Mouse (Mus musculus) 416B (cell line): Measurements from ENCODE around the gene Actr3b.
"Not testable (repeated sequence)": the region's sequence is repeated elsewhere in the genome, so short reads cannot be mapped to it uniquely, and the experiment has no call there.

Experiments used
- DNase-seq: peaks from one replicate; pipeline ENCODE4 v3.0.0; 2011; ENCODE audit warnings: low read depth

Actr3b gene

DNA sequence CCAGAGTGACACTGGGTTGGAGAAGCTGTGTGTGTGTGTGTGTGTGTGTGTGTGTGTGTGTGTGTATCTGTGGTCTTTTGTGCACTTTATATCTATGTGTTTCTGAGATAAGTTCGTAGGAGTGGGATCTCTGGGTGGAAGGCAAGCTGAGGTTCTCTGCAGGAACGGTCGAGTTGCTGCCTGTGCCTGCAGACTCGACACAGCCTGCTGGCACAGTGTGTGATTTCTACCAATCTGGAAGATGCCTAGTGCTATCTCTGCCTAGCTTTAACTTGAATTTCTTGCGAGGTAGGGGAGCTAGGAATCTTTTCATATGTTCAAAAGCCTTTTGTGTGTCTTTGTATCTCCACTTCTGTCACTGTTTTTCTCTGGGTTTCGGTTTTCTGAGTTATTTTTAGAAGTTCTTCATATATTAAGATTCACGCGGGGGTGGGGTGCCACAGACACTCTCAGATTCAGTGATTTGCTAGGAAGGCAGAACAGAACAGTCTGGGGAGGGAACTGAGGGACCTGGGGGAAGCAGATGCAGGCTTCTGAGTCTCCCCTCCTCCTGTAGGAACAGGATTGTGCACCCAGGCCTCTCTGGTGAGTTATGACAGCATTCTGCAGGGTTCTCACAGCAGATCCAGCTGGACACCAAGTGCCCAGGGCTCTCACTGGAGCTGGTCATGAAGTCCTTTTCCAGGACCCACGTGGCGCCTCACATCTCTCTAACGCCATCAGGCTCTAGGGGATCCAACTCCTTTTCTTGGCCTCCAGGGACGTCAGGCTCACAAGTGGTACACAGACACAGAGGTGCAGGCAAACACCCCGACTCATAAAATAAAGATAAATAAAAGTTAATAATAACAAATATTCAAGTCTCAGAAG lies 14.4 kb downstream of the Actr3b start:
- DNase-seq, result no peak

DNA sequence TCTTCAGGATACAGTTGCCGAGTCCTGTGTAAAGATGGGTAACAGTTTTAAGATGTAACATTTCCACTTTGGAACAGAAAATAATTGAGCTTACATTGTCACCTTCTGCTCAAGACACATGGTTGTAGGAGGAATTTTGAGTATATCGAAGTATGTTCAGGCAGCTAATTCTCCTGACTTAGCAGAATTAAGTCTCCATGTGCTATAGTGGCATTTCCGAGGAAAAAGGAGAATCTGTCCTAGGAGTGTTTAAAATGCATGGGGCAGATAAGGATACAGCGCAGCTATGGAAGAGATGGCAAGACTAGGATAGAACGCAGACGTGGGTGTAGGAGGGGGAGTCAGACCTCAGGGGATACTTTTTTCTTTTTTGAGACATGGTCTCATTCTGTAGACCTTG lies 31.8 kb downstream of the Actr3b start:
- DNase-seq, result no peak

DNA sequence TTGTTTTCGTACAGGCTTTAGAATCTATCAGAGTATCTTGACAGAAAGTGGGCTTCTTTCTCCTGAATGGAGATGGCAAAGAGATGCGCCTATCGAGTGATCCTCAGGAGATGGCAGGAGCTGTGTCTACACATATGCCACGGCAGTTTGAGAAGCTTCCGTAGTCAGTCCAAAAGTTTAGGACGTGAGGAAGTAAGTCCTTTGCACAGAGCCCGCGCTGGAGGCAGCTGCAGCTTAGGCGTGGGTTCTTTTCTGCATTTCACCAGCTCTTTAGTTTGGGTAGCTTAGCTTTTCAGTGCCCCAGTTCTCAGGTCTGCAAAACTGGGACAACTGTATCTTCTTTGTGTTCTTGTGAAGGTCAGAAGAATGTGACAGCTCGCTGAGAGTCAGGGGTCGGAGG lies 38.0 kb downstream of the Actr3b start:
- DNase-seq, result no peak

DNA sequence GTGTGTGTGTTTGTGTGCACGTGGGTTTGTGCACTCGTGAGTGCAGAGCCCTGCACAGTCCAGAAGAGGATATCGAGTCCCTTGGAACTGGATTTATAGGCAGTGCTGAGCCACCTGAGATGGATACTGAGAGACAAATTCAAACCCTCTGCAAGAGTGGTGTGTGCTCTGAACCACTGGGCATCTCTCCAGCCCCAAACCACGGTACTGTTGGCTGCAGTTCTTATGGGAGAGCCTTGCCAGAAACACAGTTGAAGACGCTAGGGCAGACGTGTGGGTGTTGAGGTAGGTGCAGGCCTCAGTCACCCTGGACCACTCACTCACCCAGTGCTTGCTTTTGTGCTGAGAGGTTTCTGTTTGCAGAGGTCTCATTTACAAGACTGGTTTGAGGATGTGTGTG lies 41.1 kb downstream of the Actr3b start:
- DNase-seq, result no peak

DNA sequence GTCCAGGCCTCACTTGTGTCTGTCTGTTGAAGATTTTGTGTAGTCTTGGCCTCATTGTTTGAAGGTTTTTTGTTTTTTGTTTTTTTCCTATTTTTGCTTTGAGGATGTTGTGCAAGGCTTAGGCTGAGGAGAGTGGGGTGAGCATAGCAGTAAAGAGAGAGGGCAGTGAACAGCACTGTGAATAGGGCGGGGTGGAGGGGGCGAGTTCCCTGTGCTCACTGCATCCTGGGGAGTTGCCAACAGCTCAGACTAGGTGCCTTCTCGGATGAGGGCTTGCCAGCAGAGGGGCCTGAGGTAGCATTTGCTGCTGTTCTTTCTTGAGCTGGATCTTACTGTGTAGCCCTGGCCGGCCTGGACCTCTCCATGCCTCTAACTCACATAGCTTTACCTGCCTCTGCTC lies 41.9 kb downstream of the Actr3b start:
- no peak for DNase-seq

DNA sequence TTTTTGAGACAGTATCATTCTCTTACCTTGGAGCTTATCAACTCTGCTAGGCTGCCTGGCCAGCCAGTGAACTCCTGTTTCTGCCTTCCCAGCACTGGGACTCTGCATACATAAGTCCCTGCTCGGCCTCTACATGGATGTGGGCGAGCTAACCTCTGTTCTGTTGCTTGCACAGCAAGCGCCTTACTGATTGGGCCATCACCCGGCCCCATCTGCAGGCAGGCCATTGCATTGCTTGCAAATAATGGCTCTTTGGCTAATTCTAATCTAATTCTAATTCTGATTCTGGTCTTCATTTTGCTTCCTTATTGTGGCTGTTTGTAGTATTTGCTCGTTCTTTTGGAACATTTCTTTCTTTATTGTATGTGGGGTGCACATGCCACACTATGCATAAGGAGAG lies 44.8 kb downstream of the Actr3b start:
- no peak for DNase-seq

DNA sequence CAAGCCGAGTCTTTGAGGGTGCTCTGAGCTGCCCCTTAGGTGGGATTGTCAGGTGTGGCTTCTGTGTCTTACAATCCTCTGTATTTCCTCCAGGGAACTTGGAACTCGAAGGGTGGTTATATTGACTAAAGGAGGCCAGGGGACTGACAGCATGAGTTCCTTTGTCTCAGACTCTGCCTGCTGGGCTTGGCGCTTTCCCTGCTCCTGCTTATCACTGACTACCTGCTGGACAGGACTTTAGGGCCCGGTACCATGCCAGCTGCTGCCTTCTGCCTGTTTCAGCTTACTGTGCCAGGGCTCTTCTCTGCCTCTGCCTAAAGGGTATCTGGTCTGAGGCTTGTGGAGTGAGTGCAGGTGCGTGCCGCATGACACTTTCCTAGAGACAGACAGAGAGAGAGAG lies 53.1 kb downstream of the Actr3b start:
- DNase-seq, result no peak

DNA sequence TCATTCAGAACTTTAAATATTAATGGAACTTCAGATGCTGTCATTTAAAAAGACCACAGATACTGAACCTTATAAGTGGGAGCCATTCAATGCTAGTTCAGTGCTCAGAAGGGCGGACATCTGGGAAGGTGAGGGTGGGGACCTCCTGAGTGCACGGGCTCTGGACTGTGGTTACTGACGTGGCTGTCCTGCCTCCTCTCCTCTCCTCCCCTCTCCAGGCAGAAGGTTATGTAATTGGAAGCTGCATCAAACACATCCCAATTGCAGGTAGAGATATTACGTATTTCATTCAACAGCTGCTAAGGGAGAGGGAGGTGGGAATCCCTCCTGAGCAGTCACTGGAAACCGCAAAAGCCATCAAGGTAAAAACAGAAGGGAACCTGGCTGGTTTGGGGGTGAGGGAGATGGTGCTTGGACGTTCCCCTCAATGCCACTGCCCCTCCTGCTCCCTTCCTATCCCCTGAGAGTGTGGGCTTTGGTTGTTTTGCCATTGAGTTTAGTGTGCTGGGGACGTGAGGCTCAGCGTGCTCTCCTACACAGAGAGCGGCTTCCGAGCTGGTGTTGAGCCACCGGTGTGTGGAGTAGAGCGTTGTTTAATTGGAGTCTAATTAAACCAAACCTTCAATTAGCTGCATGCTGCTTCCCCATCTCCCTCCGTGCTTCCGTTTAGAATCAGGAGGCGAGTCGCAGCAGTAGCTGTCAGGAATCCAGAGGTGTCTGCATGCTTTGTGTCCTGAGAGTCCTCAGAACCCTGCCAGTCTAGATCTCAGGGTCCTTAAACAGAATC lies 69.7 kb downstream of the Actr3b start:
- DNase-seq, result no peak

DNA sequence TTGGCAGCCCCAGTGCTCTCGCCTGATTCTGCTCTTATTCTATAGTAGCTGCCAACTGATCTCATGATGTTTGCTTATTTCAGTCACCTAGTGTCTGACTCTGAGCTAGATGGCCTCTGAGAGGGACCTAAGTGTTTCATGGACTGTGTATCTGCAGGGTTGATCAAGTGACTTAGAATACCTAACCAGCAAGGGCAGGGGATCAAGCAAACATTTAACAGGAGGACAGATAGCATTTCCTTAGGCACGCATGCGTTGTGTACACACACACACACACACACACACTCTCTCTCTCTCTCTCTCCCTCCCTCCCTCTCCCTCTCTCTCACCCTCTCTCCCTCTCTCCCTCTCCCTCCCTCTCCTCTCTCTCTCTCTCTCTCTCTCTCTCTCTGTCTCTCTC lies 71.0 kb downstream of the Actr3b start:
- no peak for DNase-seq

DNA sequence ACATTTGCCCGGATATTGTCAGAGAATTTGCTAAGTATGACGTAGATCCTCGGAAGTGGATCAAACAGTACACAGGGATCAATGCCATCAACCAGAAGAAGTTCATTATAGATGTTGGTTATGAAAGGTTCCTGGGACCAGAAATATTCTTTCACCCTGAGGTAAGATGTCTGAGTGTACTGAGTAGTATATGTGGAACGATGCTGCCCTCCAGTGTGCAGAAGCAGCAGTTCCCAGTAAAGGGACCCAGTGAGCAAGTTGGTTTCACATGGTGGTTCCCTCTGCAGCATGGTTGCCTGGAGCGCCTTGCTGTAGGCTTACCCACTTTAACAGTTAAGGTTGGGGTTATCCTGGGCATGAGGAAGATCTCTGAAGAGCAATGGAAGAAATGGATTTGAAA lies 71.8 kb downstream of the Actr3b start:
- DNase-seq, result peak; percentile 63

DNA sequence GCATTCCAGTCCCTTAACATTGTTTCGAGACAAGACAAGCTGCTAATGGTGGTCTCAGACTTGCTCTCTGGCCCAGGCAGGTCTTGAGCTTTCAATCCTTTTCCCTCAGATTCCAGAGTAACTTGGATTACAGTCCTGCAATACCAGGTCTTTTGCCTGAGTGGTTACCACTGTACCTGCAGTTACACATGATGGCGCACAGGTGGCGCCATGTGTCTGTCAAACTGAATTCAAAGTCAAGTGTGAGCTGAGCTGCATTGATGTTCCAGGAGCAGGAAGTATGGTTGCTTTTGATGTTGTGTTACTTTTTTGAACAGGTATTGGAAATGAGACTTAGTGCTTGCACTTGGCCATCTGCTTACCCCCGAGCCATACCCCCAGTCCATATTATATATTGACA lies 79.6 kb downstream of the Actr3b start:
- peak; percentile 46 for DNase-seq

DNA sequence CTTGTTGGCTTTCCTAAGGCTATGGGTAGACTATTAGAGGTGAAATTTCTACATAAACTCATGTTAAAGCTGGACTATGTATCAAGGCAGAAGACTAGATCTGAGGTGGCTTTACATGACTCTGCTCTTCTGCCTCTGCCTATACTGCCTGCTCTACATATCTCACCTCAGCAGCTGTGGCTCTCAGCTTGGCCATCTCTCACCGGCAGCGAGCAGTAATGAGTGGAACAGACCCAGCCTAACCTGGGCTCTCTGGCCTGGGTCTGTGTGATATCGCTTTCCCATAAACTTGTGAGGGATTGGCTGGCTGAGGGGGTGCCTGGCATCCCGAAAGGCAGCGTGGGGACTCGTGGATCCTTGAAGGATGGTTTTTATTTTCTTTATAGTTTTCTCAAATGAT lies 86.8 kb downstream of the Actr3b start:
- DNase-seq, result no peak

DNA sequence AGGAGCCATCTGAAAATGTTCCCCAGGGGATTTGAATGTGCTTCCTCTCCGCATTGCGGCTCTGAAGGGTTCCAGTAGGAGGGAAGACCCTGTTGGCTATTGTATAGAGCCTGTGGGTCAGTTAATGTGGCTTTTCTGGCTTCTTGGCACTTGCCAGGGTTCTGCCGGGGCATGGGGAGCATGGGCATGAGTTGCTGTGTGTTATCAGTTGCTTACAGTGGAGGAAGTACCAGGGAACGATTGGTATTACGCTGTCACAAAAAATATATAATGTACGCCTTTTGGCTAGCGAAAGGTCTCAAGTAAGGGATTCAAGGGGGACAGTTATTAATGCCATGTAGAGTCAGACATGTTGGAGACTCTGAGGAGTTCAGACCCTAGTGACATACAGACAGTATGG lies 87.4 kb downstream of the Actr3b start:
- DNase-seq, result no peak

DNA sequence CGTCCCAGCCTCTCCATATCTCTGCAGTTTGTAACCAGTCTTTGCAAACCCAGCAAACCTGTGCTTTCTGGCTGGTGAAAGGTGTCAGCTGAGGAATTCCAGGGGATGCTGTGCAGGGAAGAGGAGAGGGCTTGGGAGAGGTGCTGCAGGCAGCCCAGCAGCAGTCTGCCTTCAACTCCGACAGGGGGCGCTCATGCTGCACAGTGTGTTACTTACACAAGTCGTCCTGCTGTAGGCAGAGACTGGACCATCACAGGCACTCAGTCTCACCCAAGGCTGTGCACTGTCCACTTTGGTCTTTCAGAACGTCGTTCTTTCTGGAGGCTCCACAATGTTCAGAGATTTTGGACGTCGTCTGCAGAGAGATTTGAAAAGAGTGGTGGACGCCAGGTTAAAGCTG lies 88.3 kb downstream of the Actr3b start:
- DNase-seq, result peak; percentile 35

DNA sequence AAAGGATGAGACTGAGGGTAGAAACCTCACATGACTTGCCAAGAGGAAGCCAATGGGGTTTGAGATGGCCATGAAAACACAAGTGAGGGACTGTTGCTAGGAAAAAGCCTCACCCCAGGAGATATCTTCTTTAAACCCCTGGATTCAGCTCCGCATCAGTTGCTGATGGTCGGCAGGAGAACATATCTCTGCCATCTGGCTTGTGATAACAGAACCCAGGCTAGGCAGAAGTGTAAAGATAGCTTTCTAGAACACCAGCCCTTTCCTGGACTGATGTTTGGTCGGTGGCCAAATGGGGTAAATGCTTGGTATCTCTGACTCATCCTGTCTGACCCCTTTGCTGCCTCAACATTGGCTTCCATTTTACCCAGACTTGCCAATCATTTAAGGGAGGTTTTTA lies 106.4 kb downstream of the Actr3b start:
- peak; percentile 5 for DNase-seq

DNA sequence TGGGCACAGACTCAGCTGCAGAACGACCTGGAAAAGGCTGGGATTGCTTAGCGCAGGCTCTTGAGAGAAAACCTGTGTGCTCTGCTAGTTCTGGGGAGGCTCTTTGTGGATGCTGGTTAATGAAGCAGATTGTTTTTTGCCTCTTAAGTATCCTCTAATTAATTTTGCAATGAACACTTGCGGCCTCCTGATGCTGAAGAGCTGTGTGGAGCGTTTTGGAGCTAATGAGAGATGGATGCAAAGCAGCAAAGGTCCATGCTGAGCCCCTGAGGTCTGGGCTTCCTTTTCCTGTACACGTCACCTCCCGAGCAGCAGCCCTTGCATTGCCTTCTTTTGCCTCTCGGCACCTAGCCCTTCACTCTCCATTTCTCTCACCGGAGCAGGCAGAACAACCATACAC lies 110.1 kb downstream of the Actr3b start:
- DNase-seq, result no peak

DNA sequence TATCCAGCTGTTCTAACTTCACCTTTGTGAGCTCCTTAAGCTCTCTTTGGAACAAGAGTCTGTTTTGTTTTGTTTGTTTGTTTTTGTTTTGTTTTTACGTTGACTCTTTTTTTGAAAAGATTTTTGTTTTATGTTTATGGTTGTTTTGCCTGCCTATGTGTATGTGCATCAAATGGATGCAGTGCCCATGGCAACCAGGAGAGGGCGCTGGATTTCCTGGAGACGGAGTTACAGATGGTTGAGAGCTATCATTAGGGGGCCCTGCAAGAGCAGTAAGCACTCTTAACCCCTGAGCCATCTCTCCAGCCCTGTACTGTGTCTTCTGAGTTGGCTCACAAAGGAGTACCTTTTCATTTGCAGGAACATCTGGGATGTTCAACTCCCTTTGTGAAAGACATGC lies 110.8 kb downstream of the Actr3b start:
- no peak for DNase-seq

DNA sequence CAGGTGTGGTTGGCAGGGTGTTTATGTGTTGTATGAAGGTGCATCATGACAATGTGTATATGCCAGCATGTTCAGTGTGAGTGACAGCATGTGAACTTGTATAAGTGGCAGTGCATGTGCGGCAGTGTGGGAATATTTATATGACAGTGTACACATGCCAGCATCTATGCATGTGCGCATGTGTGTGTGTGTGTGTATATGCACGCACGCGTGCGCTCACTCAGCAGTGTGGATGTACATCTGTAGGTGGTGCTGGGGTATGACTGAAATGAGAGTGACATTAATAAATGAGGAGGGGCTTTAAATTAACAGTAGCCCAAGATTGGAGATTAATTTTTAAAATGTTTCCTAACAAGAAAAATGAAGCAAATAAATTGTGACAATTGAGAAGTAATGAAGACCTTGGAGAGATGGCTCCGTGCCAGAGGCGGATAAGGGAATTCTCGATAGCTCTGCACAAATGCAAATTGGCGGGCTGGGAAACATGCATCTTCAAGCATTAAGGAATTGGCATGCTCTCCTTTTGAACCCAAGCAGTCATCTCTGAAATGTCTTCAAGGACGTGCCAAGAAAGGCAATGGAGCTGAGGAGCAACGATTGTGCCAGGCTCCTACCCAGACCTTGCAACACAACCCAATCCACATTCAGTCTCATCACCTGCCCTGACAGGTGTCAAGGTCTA lies 111.7 kb downstream of the Actr3b start:
- no peak for DNase-seq

DNA sequence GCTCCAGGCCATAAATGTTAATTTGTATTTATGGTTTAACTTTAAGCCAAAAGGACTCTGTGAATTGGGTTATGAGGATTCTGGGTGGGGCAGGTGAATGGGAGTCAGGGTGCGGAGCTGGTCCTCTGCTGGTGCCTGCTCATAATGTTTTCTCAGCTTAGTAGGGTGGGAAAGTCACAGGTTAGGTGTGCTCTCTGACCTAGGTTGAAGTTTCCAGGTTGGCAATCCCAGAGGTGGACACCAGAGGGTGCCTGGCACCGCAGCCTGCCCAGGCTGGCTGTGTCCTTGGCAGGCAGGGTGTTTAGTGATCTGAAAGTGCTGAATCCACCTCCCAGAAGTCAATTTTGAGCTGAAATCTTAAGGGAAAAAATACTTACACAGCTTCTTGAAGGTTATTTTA lies 113.2 kb downstream of the Actr3b start:
- DNase-seq, result no peak

DNA sequence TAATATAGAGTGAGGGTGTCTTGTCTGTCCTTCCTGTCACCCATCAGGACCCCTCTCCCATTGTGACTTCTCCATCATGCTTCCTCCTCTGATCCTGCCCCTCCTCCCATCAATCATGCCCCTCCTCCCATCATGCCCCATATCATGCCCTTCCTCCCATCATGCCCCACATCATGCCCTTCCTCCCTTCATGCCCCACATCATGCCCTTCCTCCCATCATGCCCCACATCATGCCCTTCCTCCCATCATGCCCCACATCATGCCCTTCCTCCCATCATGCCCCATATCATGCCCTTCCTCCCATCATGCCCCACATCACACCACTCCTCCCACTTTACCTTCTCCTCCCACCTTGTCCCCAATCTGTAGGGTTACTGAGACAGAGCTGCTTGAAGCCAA lies 116.1 kb downstream of the Actr3b start:
- DNase-seq, result not testable (repeated sequence)

DNA sequence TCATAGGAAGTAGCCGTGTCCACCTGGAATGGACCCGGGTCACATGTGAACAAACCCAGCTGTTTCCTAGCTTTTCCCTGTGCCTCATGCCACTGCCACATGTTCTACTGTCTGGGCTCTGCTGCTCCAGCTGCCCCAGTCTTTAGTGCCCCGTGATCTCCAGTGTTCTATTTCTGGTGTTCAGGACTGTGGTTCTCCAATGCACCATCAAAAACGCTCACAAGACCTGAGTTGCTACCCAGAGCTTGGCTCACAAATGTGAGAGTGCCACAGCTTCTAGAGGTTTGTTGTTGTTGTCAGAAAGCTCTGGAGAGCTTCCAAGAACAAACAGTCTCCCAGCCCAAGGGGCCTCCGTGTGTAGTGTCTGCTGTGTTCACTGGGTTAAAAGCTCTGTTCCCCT lies 117.5 kb downstream of the Actr3b start:
- no peak for DNase-seq

DNA sequence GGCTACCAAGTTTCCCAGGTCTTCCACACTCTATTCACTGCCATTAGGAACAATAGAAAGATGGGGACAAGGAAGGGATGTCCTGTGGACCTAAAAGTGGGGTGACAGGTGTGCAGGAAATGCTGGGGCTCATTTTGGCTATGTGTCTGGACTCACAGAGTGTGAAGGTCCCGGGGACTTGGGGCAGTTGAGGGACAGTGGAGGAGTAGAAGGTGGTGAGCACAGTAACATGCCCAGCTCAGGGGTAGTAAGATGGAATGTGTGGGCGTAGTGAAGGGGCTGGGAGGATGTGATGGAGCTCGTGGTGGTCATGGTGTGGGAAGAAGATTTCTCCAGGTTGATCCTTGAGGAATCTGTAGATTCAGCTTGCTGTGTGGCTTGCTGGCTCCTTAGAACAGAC lies 118.2 kb downstream of the Actr3b start:
- no peak for DNase-seq

DNA sequence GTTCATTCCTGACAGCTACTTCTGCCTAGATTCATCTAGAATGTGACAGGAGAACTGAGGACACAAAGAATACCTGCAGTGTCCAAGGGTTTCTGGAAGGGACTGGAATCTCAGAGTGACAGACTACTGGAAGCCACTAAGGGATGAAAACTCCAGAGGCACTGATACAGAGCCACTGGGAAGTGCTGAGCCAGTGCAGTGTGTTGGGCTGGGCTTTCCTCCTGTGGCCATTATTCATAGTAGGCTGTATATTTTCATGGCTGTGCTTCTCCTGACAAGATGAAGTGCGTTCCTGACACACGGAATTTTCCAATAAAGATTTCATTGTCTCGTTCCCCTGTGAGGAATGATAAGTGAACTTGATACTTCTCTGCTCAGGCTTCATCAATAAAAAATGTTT lies 126.9 kb downstream of the Actr3b start:
- no peak for DNase-seq
